Mouse (Mus musculus): ENCODE results near the gene Olfr1282. TPM values are rescaled to one million over a fixed set of nuclear protein-coding genes. Genes with fewer than 3 reads are reported as not detected.

Gene Olfr1282
- not detected for total RNA-seq (2023)

GRCm38 (mm10) chr2:111335976-111336375, at the start of gene Olfr1282:
Gene Olfr1282, minus strand, starts transcription at chr2:111336076.

DNA sequence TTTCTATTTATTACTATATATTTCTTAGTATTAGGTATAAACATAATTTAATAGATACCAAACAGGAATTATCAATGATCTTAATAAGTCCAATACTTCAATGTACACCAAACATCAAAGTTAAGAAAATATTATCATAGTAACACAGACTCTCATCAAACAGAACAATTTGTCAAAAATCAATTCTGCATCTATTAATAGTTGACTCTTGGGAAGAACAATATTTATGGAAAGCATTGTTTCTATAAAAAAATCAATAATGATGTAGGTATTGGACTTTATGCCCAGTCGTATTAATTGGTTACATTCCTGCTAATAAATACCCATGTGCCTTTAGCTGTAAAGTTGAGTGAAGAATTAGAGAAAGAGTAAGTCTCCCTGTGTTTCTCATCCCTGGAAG, 39.3 kb upstream of the Olfr1282 start, which contains the start of gene Olfr1284:
TSS of gene Olfr1284 (plus strand) at position 301 of the 400 bp plus-strand sequence.

DNA sequence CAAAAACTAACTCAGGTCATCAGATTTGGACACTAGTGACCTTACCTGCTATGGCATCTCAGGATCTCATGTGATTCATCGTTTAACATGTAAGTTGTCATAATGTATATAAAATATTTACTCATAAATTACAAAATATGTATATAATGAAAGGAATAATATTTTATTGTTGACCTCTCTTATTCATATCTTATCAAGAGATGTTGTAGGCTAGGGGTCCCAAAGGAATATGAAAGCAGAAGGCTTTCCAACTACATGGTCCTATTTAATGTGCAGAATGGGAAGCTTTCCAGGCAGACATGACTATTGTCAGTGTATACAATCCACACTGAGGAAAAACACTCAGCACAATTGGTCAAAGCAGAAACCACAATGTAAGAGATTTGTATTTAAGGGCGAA, 30.6 kb upstream of the Olfr1282 start, which contains the start of gene Olfr1283:
TSS of gene Olfr1283 (plus strand) at position 301 of the 400 bp plus-strand sequence.

GRCm38 (mm10) chr2:111326220-111326619, 9.7 kb downstream of the Olfr1282 start, which contains the start of gene Olfr1281:
Gene Olfr1281, plus strand, starts transcription at chr2:111326520.

GRCm38 (mm10) chr2:111313717-111314116, 22.2 kb downstream of the Olfr1282 start, which contains the start of gene Olfr1280:
Gene Olfr1280, plus strand, starts transcription at chr2:111314017.

DNA sequence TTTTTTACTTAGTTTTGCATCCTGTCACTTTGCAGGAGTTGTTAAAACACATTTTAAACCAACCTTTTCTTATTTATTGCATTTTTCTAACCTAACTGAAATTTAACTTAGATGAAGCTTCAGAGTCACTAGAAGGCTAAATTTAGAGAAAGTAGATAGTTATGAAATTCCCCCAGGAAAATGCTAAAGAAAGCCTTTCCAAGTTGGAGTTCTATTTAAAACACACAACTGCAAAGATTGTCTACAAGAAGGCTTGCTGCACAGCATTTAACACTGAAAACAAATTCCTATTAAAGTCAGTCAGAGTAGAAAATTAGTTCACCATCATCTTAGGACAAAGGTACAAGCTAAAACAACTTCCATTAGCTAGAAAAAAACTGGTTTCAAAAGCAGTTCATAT, 35.5 kb downstream of the Olfr1282 start, which contains the start of gene Olfr1279:
TSS of gene Olfr1279 (plus strand) at position 262 of the 400 bp plus-strand sequence.

GRCm38 (mm10) chr2:111289836-111290235, 46.0 kb downstream of the Olfr1282 start, which contains the start of gene Olfr1278:
Gene Olfr1278, plus strand, starts transcription at chr2:111290136.

Other genes with a start within 250 kb of the Olfr1282 start
- gene Gm13941, start 230.1 kb downstream of the Olfr1282 start, total RNA-seq (2023): not detected
- gene Gm15130, start 183.1 kb downstream of the Olfr1282 start, total RNA-seq (2023): not detected
- gene 4930430A15Rik, start 106.5 kb downstream of the Olfr1282 start, total RNA-seq (2023): not detected
- gene Olfr1275, start 100.8 kb downstream of the Olfr1282 start, total RNA-seq (2023): not detected
- gene Olfr1276, start 81.6 kb downstream of the Olfr1282 start, total RNA-seq (2023): not detected
- gene Olfr1277, start 62.0 kb downstream of the Olfr1282 start, total RNA-seq (2023): not detected
- gene Olfr1278, start 45.9 kb downstream of the Olfr1282 start, total RNA-seq (2023): not detected
- gene Olfr1279, start 35.4 kb downstream of the Olfr1282 start, total RNA-seq (2023): not detected
- not detected for gene Olfr1280, start 22.1 kb downstream of the Olfr1282 start, total RNA-seq (2023)
- gene Olfr1281, start 9.6 kb downstream of the Olfr1282 start, total RNA-seq (2023): not detected
- not detected for gene Olfr1283, start 30.7 kb upstream of the Olfr1282 start, total RNA-seq (2023)
- gene Olfr1284, start 39.4 kb upstream of the Olfr1282 start, total RNA-seq (2023): not detected
- not detected for gene Olfr1286, start 87.0 kb upstream of the Olfr1282 start, total RNA-seq (2023)
- gene Olfr1287, start 113.1 kb upstream of the Olfr1282 start, total RNA-seq (2023): not detected
- not detected for gene Olfr1288, start 138.0 kb upstream of the Olfr1282 start, total RNA-seq (2023)
- gene Olfr1289, start 144.7 kb upstream of the Olfr1282 start, total RNA-seq (2023): not detected
- gene Olfr1290, start 157.8 kb upstream of the Olfr1282 start, total RNA-seq (2023): not detected
- gene Olfr1291-ps1, start 161.1 kb upstream of the Olfr1282 start, total RNA-seq (2023): not detected
- not detected for gene Olfr1293-ps, start 189.1 kb upstream of the Olfr1282 start, total RNA-seq (2023)
- gene Olfr1294, start 204.2 kb upstream of the Olfr1282 start, total RNA-seq (2023): not detected
- gene Olfr1295, start 233.6 kb upstream of the Olfr1282 start, total RNA-seq (2023): not detected

All from T-cell, adult 66 days (primary cell).